Mouse (Mus musculus) MEL (cell line): ENCODE measurements around the gene Nt5c3b.

Experiments
- CHD2 ChIP-seq: IDR thresholded peaks from 2 replicates; pipeline ENCODE4 v1.6.1; 2011; ENCODE audit warnings: low read length, improper control_type of control experiment
- CTCF ChIP-seq, 3 experiments: IDR thresholded peaks in 2 of 3; conservative IDR thresholded peaks in 1 of 3; 2 replicates each; pipeline ENCODE4 v1.5.1; 2011 to 2012; ENCODE audit warnings: low read length in 3 of 3, low read depth in 2 of 3, mild to moderate bottlenecking in 2 of 3, improper control_type of control experiment in 1 of 3, inconsistent platforms in 1 of 3, mixed read lengths in 1 of 3, moderate library complexity in 1 of 3; ENCODE audit not compliant: control insufficient read depth in 1 of 3, insufficient read depth in 1 of 3, poor library complexity in 1 of 3, severe bottlenecking in 1 of 3
- E2F4 ChIP-seq: IDR thresholded peaks from 2 replicates; pipeline ENCODE4 v1.6.1; 2011; ENCODE audit warnings: low read depth, low read length, improper control_type of control experiment, borderline replicate concordance
- EP300 ChIP-seq, 2 experiments: IDR thresholded peaks; 2 replicates each; pipeline ENCODE4 v1.6.1; 2011; ENCODE audit warnings: improper control_type of control experiment in 2 of 2, low read length in 2 of 2, low read depth in 1 of 2, mild to moderate bottlenecking in 1 of 2
- GATA1 ChIP-seq: IDR thresholded peaks from 2 replicates; pipeline ENCODE4 v1.6.1; 2011; ENCODE audit warnings: low read depth, low read length, improper control_type of control experiment
- JUND ChIP-seq: IDR thresholded peaks from 2 replicates; pipeline ENCODE4 v1.6.1; 2011; ENCODE audit warnings: low read depth, mild to moderate bottlenecking, improper control_type of control experiment, low read length
- MAZ ChIP-seq: IDR thresholded peaks from 2 replicates; pipeline ENCODE4 v1.6.1; 2012; ENCODE audit warnings: low read depth, mild to moderate bottlenecking, inconsistent platforms, low read length, improper control_type of control experiment
- POLR2A ChIP-seq, 2 experiments: IDR thresholded peaks; 2 replicates each; pipeline ENCODE4 v1.6.1; 2011 to 2012; ENCODE audit warnings: low read length in 2 of 2, mild to moderate bottlenecking in 2 of 2, control low read depth in 1 of 2, improper control_type of control experiment in 1 of 2, low read depth in 1 of 2, moderate library complexity in 1 of 2; ENCODE audit not compliant: control insufficient read depth in 1 of 2, insufficient read depth in 1 of 2, poor library complexity in 1 of 2
- UBTF ChIP-seq: IDR thresholded peaks from 2 replicates; pipeline ENCODE4 v1.6.1; 2012; ENCODE audit warnings: low read depth, mild to moderate bottlenecking, inconsistent platforms, low read length, improper control_type of control experiment, moderate library complexity, borderline replicate concordance; ENCODE audit not compliant: insufficient read depth
- USF1 ChIP-seq: IDR thresholded peaks from 2 replicates; pipeline ENCODE4 v1.6.1; 2014; ENCODE audit warnings: low read depth, mild to moderate bottlenecking, inconsistent platforms, low read length, improper control_type of control experiment, moderate library complexity

GRCm38 (mm10) chr11:100399727-100400538 lies 41.7 kb downstream of the Nt5c3b start:
- no peak for TF ChIP-seq CTCF (IDR thresholded peaks at IDR 0.05 in 2 of 3, conservative IDR thresholded peaks at IDR 0.05 in 1 of 3; ENCODE audit: control insufficient read depth in 1 of 3, insufficient read depth in 1 of 3, low read depth in 2 of 3, low read length in 3 of 3, poor library complexity in 1 of 3, severe bottlenecking in 1 of 3)
- no peak for TF ChIP-seq JUND
- TF ChIP-seq MAZ: no peak
- no peak for TF ChIP-seq GATA1
- no peak for TF ChIP-seq POLR2A (IDR thresholded peaks at IDR 0.05; ENCODE audit: control insufficient read depth in 1 of 2, insufficient read depth in 1 of 2, low read depth in 1 of 2, low read length in 2 of 2, poor library complexity in 1 of 2)
- TF ChIP-seq E2F4: no peak
- no peak for TF ChIP-seq UBTF
- no peak for TF ChIP-seq USF1
- 0 out of 4 replicates have a peak, but pooled peaks of 1 of the 2 experiments have one; percentile 2 for TF ChIP-seq EP300 (IDR thresholded peaks at IDR 0.05; ENCODE audit: low read depth in 1 of 2, low read length in 2 of 2)
- no peak for TF ChIP-seq CHD2
